Mouse (Mus musculus) fibroblast of lung, adult 2 months (primary cell): ENCODE results near the gene Lgi2.

Source experiments
- DNase-seq: peaks from one replicate; pipeline ENCODE4 v3.0.0-alpha.2; 2011; ENCODE audit warnings: low read depth

The Lgi2 gene

GRCm38 (mm10) chr5:52537024-52537423 lies 29.2 kb downstream of the Lgi2 start:
- no peak for DNase-seq

GRCm38 (mm10) chr5:52534798-52535590 lies 31.3 kb downstream of the Lgi2 start:
- DNase-seq = no peak

- DNase-seq = no peak
Observed at GRCm38 (mm10) chr5:52533705-52534104, 32.6 kb downstream of the Lgi2 start.

GRCm38 (mm10) chr5:52528545-52528944 lies 37.7 kb downstream of the Lgi2 start:
- DNase-seq = no peak

GRCm38 (mm10) chr5:52526324-52526986 lies 39.8 kb downstream of the Lgi2 start:
- DNase-seq = no peak

GRCm38 (mm10) chr5:52524207-52524606 lies 42.1 kb downstream of the Lgi2 start:
- DNase-seq = peak; percentile 20

GRCm38 (mm10) chr5:52519921-52520320 lies 46.3 kb downstream of the Lgi2 start:
- DNase-seq = no peak

- DNase-seq = no peak
Observed at GRCm38 (mm10) chr5:52516072-52516476, 50.2 kb downstream of the Lgi2 start.

- DNase-seq = peak; percentile 14
Observed at GRCm38 (mm10) chr5:52515246-52516021, 50.8 kb downstream of the Lgi2 start.

GRCm38 (mm10) chr5:52511089-52511488 lies 55.2 kb downstream of the Lgi2 start:
- DNase-seq = peak; percentile 74

GRCm38 (mm10) chr5:52509416-52509815 lies 56.8 kb downstream of the Lgi2 start:
- no peak for DNase-seq

GRCm38 (mm10) chr5:52504666-52505065 lies 61.6 kb downstream of the Lgi2 start:
- DNase-seq = no peak

GRCm38 (mm10) chr5:52504148-52504547 lies 62.1 kb downstream of the Lgi2 start:
- no peak for DNase-seq

GRCm38 (mm10) chr5:52495671-52496070 lies 70.6 kb downstream of the Lgi2 start:
- DNase-seq = no peak

GRCm38 (mm10) chr5:52491496-52491895 lies 74.8 kb downstream of the Lgi2 start:
- no peak for DNase-seq

GRCm38 (mm10) chr5:52487559-52488430 lies 78.5 kb downstream of the Lgi2 start:
- no peak for DNase-seq
